Mouse (Mus musculus) 3T3-L1 (cell line): ENCODE measurements around the gene Car9.

Experiments used
- DNase-seq: peaks from one replicate; pipeline ENCODE4 v3.0.0-alpha.2; 2015; ENCODE audit warnings: low read depth, low spot score

Gene Car9

GRCm38 (mm10) chr4:43493846-43494240, 12.9 kb upstream of the Car9 start:
- DNase-seq: peak; percentile 37

GRCm38 (mm10) chr4:43496587-43496986, 10.2 kb upstream of the Car9 start:
- no peak for DNase-seq

GRCm38 (mm10) chr4:43497405-43497804, 9.4 kb upstream of the Car9 start:
- DNase-seq: no peak

- no peak for DNase-seq
These were observed 8.8 kb upstream of the Car9 start for GRCm38 (mm10) chr4:43497946-43498345.

GRCm38 (mm10) chr4:43498983-43499382, 7.8 kb upstream of the Car9 start:
- peak; percentile 60 for DNase-seq

- peak; percentile 87 for DNase-seq
These were observed 7.1 kb upstream of the Car9 start, which contains the start of gene Arhgef39 for GRCm38 (mm10) chr4:43499407-43500333. TSS of gene Arhgef39 (minus strand) at chr4:43499695.

- no peak for DNase-seq
These were observed 3.7 kb upstream of the Car9 start for GRCm38 (mm10) chr4:43503041-43503440.

- DNase-seq: no peak
These were observed 3.3 kb upstream of the Car9 start for GRCm38 (mm10) chr4:43503506-43503905.

GRCm38 (mm10) chr4:43504269-43504668, 2.5 kb upstream of the Car9 start:
- no peak for DNase-seq

GRCm38 (mm10) chr4:43506074-43506473, 692 bp upstream of the Car9 start:
- DNase-seq: no peak

GRCm38 (mm10) chr4:43507938-43508665, 1.3 kb downstream of the Car9 start:
- DNase-seq: no peak

- DNase-seq: no peak
These were observed 1.9 kb downstream of the Car9 start for GRCm38 (mm10) chr4:43508666-43508997.

- DNase-seq: no peak
These were observed 2.3 kb downstream of the Car9 start for GRCm38 (mm10) chr4:43509109-43509508.

- DNase-seq: no peak
These were observed 5.1 kb downstream of the Car9 start for GRCm38 (mm10) chr4:43511675-43512454.

GRCm38 (mm10) chr4:43512653-43513052, 5.9 kb downstream of the Car9 start:
- DNase-seq: no peak

- no peak for DNase-seq
These were observed 6.5 kb downstream of the Car9 start for GRCm38 (mm10) chr4:43513300-43513699.

- no peak for DNase-seq
These were observed 7.0 kb downstream of the Car9 start for GRCm38 (mm10) chr4:43513791-43514190.

GRCm38 (mm10) chr4:43515764-43516708, 9.3 kb downstream of the Car9 start:
- no peak for DNase-seq

GRCm38 (mm10) chr4:43519551-43519950, 12.8 kb downstream of the Car9 start:
- DNase-seq: no peak

- DNase-seq: peak; percentile 88
These were observed 13.2 kb downstream of the Car9 start for GRCm38 (mm10) chr4:43519956-43520355.

- peak; percentile 32 for DNase-seq
These were observed 21.1 kb downstream of the Car9 start for GRCm38 (mm10) chr4:43527880-43528279.
